In the genomic region with DNA sequence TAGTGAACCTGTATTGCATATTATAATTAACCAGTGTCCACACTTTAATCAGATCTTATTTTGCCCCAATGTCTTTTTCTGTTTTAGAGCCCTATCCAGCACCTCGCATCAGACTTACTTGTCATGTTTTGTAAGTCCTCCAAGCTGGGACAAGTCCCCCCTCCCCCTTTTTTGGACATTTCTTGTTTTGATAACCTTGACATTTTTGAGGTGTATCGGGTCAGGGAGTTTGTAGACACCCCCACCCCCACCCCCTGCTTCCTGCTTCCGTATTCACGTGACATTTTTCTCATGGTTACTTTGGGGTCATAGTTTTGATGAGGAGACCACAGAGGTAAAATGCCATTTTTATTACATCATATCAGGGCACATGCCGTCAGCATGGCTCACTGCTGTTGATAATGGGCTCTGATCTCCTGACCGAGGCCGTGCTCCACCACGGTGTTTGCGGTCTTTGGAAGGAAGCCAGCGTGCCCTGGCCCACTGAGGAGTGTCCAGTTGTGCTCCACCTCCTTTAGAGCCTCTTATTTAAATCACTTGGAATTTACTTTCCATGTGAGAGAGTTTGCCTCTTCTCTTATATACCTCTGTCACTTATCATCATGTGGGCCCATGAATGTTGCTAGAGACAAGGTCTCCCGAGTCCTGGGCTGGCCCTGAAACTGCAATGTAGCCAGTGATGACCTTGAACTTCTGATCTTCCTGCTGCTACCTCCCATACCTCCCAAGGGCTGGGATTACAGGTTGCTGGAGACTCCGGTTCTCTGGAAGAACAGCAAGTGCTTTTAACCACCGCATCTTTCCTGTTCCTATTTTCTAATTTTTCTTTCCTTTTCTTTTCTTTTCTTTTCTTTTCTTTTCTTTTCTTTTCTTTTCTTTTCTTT, we compare ENCODE assay signal across 9 mouse cellular contexts. TPM values are rescaled to one million over a fixed set of nuclear protein-coding genes. Genes with fewer than 3 reads are reported as not detected.
DNase-seq lines count a peak whose midpoint lies in the region; ATAC-seq and TF ChIP-seq lines count a peak whose summit lies in the region.
"Had no signal": no experiment of that assay in that cellular context is flagged by ENCODE, and none has a peak within 500 bp of the region (broad histone marks: within the 10 kb centered on the region; RNA-seq: fewer than 3 reads in every experiment).

No protein-coding gene starts in this region.

- TF ChIP-seq POLR2A in embryonic fibroblast, embryonic 13.5 days (IDR thresholded peaks at IDR 0.05; ENCODE audit: low read depth, low read length) = no peak

- TF ChIP-seq CTCF in lung, postnatal 0 days (IDR thresholded peaks at IDR 0.05) = no peak
- TF ChIP-seq CTCF in embryonic fibroblast, embryonic 13.5 days (IDR thresholded peaks at IDR 0.05; ENCODE audit: borderline replicate concordance, insufficient read depth, low read length) = no peak

- WGBS in lung, embryonic 15.5 days = 38% methylated on average over 13 of the region's 13 CpGs
- WGBS in lung, postnatal 0 days = 33% methylated on average over 13 of the region's 13 CpGs

- peak overlapping the region; percentile 84 for H3K27ac ChIP-seq in lung, embryonic 15.5 days
- H3K27ac ChIP-seq in lung, postnatal 0 days (ENCODE audit: low read length) = no peak overlapping the region; the same call in 1 of the 2 replicates
- H3K27ac ChIP-seq in embryonic fibroblast, embryonic 13.5 days (ENCODE audit: insufficient read depth, low read length) = peak overlapping the region; percentile 99
- H3K27ac ChIP-seq: limb, embryonic 12.5 days had no signal

- no peak for ATAC-seq in lung, embryonic 15.5 days (ENCODE audit: borderline replicate concordance, extremely low read depth, low FRiP score, low TSS enrichment)
- ATAC-seq in lung, postnatal 0 days = no peak

- no peak for TF ChIP-seq EP300 in lung, postnatal 0 days (IDR thresholded peaks at IDR 0.05)

- peak; percentile 87 for DNase-seq in heart, adult 11 months
- DNase-seq in heart, postnatal 36 days = no peak
- no peak for DNase-seq in lung, postnatal 0 days (ENCODE audit: low spot score)
- DNase-seq in testis, postnatal 10 days (ENCODE audit: low spot score) = peak; percentile 73
- no peak for DNase-seq in layer of hippocampus, adult 9-11 months
- DNase-seq in gastrocnemius, postnatal 14 days = no peak

- intact Hi-C loops in heart, postnatal 36 days (cut with DNase I) = no loop called here
- intact Hi-C loops in gastrocnemius, postnatal 14 days (cut with DNase I; ENCODE audit: low total_unique reads) = no loop called here

- no peak overlapping the region for H3K9ac ChIP-seq in lung, embryonic 15.5 days
- no peak overlapping the region for H3K9ac ChIP-seq in lung, postnatal 0 days (replicated peaks; ENCODE audit: low read depth)
- H3K9ac ChIP-seq: limb, embryonic 12.5 days had no signal

- no peaks in the 10 kb centered on the region for H3K36me3 ChIP-seq in lung, embryonic 15.5 days
- no peaks in the 10 kb centered on the region for H3K36me3 ChIP-seq in lung, postnatal 0 days (ENCODE audit: insufficient read depth, low read length)
- H3K36me3 ChIP-seq: limb, embryonic 12.5 days had no signal

- no peaks in the 10 kb centered on the region for H3K27me3 ChIP-seq in lung, embryonic 15.5 days
- no peaks in the 10 kb centered on the region for H3K27me3 ChIP-seq in lung, postnatal 0 days (replicated peaks; ENCODE audit: insufficient read depth, low read length)
- H3K27me3 ChIP-seq: limb, embryonic 12.5 days had no signal

- H3K4me3 ChIP-seq in lung, embryonic 15.5 days = no peak overlapping the region
- no peak overlapping the region for H3K4me3 ChIP-seq in lung, postnatal 0 days (ENCODE audit: low read depth, low read length)
- no peak overlapping the region for H3K4me3 ChIP-seq in embryonic fibroblast, embryonic 13.5 days (ENCODE audit: insufficient read depth, low read length)

- H3K9me3 ChIP-seq in lung, embryonic 15.5 days = no peaks in the 10 kb centered on the region
- no peaks in the 10 kb centered on the region for H3K9me3 ChIP-seq in lung, postnatal 0 days (ENCODE audit: low read length)
- H3K9me3 ChIP-seq: limb, embryonic 12.5 days had no signal

- peaks cover 44% of the 10 kb centered on the region for H3K4me1 ChIP-seq in lung, embryonic 15.5 days
- H3K4me1 ChIP-seq in lung, postnatal 0 days (ENCODE audit: insufficient read depth, low read depth, low read length) = peaks cover 20% of the 10 kb centered on the region; the same call in 1 of the 2 replicates
- H3K4me1 ChIP-seq in embryonic fibroblast, embryonic 13.5 days (ENCODE audit: control insufficient read depth, insufficient read depth, low read length) = peaks cover 17% of the 10 kb centered on the region

- H3K4me2 ChIP-seq in lung, embryonic 15.5 days = peak overlapping the region; percentile 59; the same call in 1 of the 2 replicates
- no peak overlapping the region for H3K4me2 ChIP-seq in lung, postnatal 0 days (replicated peaks; ENCODE audit: low read depth, low read length)

RNA-seq across cellular contexts. Expression of gene Bcar1, which starts 3.2 kb away (rescaled TPM):
- total RNA-seq in heart, postnatal 36 days (2021) = 10 to 100 TPM; 18.8 to 19.1 TPM
- 40.7 and 42.6 TPM in 2 replicates for polyA plus RNA-seq in lung, embryonic 15.5 days (2015; fragmentation: Nextera tagmentation; extraction: Ambion mirVana)
- 29.3 and 34.2 TPM in 2 replicates for polyA plus RNA-seq in lung, postnatal 0 days (2015; fragmentation: Nextera tagmentation; extraction: Ambion mirVana)
- polyA plus RNA-seq in embryonic fibroblast, embryonic 13.5 days (2011; ENCODE audit: insufficient read length, low read depth, missing spikeins) = 37.0 and 45.8 TPM in 2 replicates
- 10 to 100 TPM; 15.5 to 17.4 TPM for total RNA-seq in gastrocnemius, postnatal 14 days (2021)

RNA-seq across cellular contexts. Expression of gene Ctrb1, which starts 56.0 kb away (rescaled TPM):
- not detected for total RNA-seq in heart, postnatal 36 days (2021)
- polyA plus RNA-seq in lung, embryonic 15.5 days (2015; fragmentation: Nextera tagmentation; extraction: Ambion mirVana) = 0.17 and 10.5 TPM in 2 replicates
- not detected in 2 replicates for polyA plus RNA-seq in lung, postnatal 0 days (2015; fragmentation: Nextera tagmentation; extraction: Ambion mirVana)
- not detected in 2 replicates for polyA plus RNA-seq in embryonic fibroblast, embryonic 13.5 days (2011; ENCODE audit: insufficient read length, low read depth, missing spikeins)
- under 1 TPM in 1 of 2 experiments, not detected in 1; 0.44 TPM for total RNA-seq in gastrocnemius, postnatal 14 days (2021)
- polyA plus RNA-seq: limb, embryonic 12.5 days had no signal

Comparison
In these comparisons a context has a peak if more than half of its experiments do, and no peak if none do; other contexts are left out.
1. DNase-seq: peak in heart, adult 11 months (single experiment) and testis, postnatal 10 days (single experiment); none in heart, postnatal 36 days (0 of 2), lung, postnatal 0 days (single experiment), layer of hippocampus, adult 9-11 months (single experiment) and gastrocnemius, postnatal 14 days (single experiment).